Mouse (Mus musculus) olfactory bulb, adult 2 months (tissue): Measurements from ENCODE around the gene Myrfl.

Experiments used
- CTCF ChIP-seq: fragments of 200-500 bp; IDR thresholded peaks from 2 replicates; pipeline ENCODE4 v1.5.1; 2012; ENCODE audit warnings: low read depth, mild to moderate bottlenecking, low read length, moderate library complexity; ENCODE audit not compliant: insufficient read depth
- POLR2A ChIP-seq: fragments of 200-500 bp; IDR thresholded peaks from 2 replicates; pipeline ENCODE4 v1.6.1; 2012; ENCODE audit warnings: mild to moderate bottlenecking, low read depth, low read length, moderate library complexity; ENCODE audit not compliant: insufficient read depth

DNA sequence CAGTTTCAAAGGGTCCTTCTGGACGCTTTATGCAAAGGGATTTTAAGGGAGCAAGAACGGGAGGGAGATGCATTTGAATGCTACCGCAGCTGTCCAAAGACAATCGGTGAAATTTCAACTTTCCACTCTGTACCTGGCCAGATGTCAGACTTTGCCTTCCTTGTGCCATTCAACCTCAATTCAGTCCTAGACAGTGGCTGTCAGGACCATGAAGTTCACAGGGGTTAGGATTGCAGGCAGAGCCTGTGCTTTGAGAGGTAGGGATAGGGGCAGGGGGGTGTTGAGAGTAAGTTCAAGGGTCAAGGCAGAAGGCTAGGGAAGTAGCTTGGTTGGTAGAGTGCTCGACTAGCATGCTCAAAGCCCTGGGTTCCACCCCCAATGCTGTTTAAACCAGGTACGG lies 25.9 kb downstream of the Myrfl start:
- no peak for TF ChIP-seq POLR2A
- TF ChIP-seq CTCF, result no peak
